Mouse (Mus musculus) spleen, adult 2 months (tissue): ENCODE results near the gene Ppp2r5b.

ENCODE experiments used
- CTCF ChIP-seq: fragments of 200-500 bp; IDR thresholded peaks from 2 replicates; pipeline ENCODE4 v1.5.1; 2011; ENCODE audit warnings: mild to moderate bottlenecking, inconsistent platforms; ENCODE audit not compliant: insufficient read depth, insufficient read length, insufficient replicate concordance; ENCODE audit errors: extremely low read depth
- POLR2A ChIP-seq: fragments of 200-500 bp; IDR thresholded peaks from 2 replicates; pipeline ENCODE4 v1.6.1; 2011; ENCODE audit warnings: low read depth, low read length, inconsistent platforms

DNA sequence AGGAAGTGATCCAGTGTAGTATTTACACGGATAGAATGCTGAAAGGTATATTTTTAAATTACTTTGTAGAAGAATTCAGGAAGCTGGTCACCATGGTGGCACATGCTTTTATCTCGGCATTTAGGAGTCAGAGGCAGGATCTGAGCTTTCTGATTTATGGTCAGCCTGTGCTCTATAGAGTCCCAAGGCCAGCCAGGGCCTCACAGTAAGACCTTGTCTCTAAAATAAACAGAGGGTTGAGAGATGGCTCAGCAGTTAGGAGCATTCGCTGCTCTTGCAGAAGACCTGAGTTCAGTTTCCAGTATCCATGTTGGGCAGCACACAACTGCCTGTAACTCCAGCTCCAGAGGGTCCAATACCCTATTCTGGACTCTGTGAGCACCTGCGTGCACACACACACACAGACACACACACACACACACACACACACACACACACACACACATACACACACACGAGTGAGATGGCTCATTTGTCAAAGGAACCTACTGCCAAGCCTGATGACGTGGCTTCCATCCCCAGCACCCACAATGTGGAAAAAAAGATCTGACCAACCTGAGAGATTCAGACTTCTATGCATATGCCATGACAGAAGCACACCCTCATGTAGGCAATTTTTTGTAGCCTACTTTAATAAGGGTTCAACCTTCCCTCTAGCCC is 19.5 kb downstream of the Ppp2r5b start:
- no peak for TF ChIP-seq CTCF
- TF ChIP-seq POLR2A, result no peak
